Mouse (Mus musculus) neural tube, embryonic 13.5 days (tissue): ENCODE results near the gene Defb22. TPM values are rescaled to one million over a fixed set of nuclear protein-coding genes. Genes with fewer than 3 reads are reported as not detected.

Experiments
- ATAC-seq: fragments of 200-750 bp; cut with Nextera tagmentation; 2 replicates; pipeline ENCODE4 v1.8.0; 2017; ENCODE audit warnings: low read depth, mild to moderate bottlenecking, moderate TSS enrichment, moderate library complexity
- H3K27ac ChIP-seq: fragments of 300-500 bp; sonication (generic); replicated peaks from 2 replicates; pipeline ENCODE4 v1.5.1; 2015; ENCODE audit warnings: moderate library complexity, mild to moderate bottlenecking, inconsistent platforms
- H3K27me3 ChIP-seq: fragments of 300-500 bp; sonication (generic); 2 replicates; pipeline ENCODE4 v1.6.1; 2015; ENCODE audit warnings: mild to moderate bottlenecking, inconsistent platforms
- H3K36me3 ChIP-seq: fragments of 300-500 bp; sonication (generic); 2 replicates; pipeline ENCODE4 v1.6.1; 2015; ENCODE audit warnings: mild to moderate bottlenecking, inconsistent platforms
- H3K4me1 ChIP-seq: fragments of 300-500 bp; sonication (generic); replicated peaks from 2 replicates; pipeline ENCODE4 v1.6.1; 2015; ENCODE audit warnings: inconsistent platforms
- H3K4me2 ChIP-seq: fragments of 300-500 bp; sonication (generic); 2 replicates; pipeline ENCODE4 v1.6.1; 2015; ENCODE audit warnings: inconsistent platforms, mild to moderate bottlenecking, moderate library complexity
- H3K4me3 ChIP-seq: fragments of 300-500 bp; sonication (generic); 2 replicates; pipeline ENCODE4 v1.5.1; 2015; ENCODE audit warnings: mild to moderate bottlenecking, inconsistent platforms
- H3K9ac ChIP-seq: fragments of 300-500 bp; sonication (generic); 2 replicates; pipeline ENCODE4 v1.6.1; 2015; ENCODE audit warnings: moderate library complexity, mild to moderate bottlenecking, inconsistent platforms
- H3K9me3 ChIP-seq: fragments of 300-500 bp; sonication (generic); 2 replicates; pipeline ENCODE4 v1.6.1; 2016; ENCODE audit warnings: inconsistent platforms
- WGBS: fragments of 180-500 bp; shearing (Covaris S2); methylation state at CpG from one replicate; pipeline ENCODE4 v1.1.7; 2015; 5-methylcytosine and 5-hydroxymethylcytosine counted together
- polyA plus RNA-seq: library from polyadenylated mRNA; unstranded; fragments of >200 nt; fragmentation: Nextera tagmentation; extraction: Ambion mirVana; gene quantifications from 2 replicates; pipeline ENCODE4 v1.2.1, GENCODE M21; 2015

Gene Defb22
- polyA plus RNA-seq, 1 experiment from 2014 or later = not detected

DNA sequence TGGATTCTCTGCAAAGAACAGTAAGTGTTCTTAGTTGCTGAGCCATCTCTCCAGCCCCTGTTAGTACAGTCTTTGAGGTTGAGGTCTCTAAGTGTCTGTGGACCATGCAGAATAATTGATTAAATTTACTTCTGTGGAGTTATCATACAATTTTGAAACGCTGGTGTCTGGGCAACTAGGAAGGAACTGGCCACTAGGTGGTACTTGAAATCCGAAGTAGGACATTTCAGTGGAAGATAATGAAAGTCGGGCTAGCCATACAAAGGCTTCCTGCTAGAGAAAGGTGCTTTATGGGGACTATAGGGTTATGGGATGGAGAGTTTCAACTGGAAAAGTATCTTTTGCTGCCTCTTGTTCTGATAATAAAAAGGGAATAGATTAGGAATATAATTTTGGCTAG lies 17.5 kb downstream of the Defb22 start:
- Histone ChIP-seq H3K27me3 (no peaks in the 10 kb centered on the region), H3K4me3 (no peak overlapping the region), H3K27ac (no peak overlapping the region), H3K9me3 (no peaks in the 10 kb centered on the region), H3K9ac (no peak overlapping the region), H3K4me2 (no peak overlapping the region), H3K4me1 (no peaks in the 10 kb centered on the region), H3K36me3 (no peaks in the 10 kb centered on the region)
- no peak for ATAC-seq
- 31% methylated on average over 3 of the region's 3 CpGs for WGBS

DNA sequence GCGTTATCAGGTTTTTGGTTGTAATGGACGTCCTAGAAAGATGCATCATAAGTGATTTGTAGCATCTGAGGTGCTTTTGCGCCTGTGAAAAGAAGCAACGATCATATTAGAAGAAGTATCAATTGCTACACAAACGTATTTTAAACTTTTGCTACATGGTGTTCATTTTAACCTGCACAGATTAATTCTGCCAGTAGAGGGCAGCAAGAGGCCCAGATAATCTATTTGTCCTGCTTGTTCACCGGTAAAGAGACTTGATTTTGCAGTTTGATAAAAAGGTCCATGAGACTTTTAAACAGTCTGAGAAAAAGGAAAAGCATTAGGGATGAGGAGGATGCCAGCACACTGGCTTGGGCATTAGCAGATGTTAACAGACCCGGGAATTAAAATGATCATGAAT lies 19.0 kb downstream of the Defb22 start:
- no peak overlapping the region for H3K4me3 ChIP-seq
- no peaks in the 10 kb centered on the region for H3K36me3 ChIP-seq
- H3K27ac ChIP-seq = no peak overlapping the region
- no peaks in the 10 kb centered on the region for H3K9me3 ChIP-seq
- no peak for ATAC-seq
- WGBS = 37% methylated on average over 7 of the region's 7 CpGs
- no peaks in the 10 kb centered on the region for H3K27me3 ChIP-seq
- no peak overlapping the region for H3K9ac ChIP-seq
- H3K4me1 ChIP-seq = no peaks in the 10 kb centered on the region
- H3K4me2 ChIP-seq = no peak overlapping the region

DNA sequence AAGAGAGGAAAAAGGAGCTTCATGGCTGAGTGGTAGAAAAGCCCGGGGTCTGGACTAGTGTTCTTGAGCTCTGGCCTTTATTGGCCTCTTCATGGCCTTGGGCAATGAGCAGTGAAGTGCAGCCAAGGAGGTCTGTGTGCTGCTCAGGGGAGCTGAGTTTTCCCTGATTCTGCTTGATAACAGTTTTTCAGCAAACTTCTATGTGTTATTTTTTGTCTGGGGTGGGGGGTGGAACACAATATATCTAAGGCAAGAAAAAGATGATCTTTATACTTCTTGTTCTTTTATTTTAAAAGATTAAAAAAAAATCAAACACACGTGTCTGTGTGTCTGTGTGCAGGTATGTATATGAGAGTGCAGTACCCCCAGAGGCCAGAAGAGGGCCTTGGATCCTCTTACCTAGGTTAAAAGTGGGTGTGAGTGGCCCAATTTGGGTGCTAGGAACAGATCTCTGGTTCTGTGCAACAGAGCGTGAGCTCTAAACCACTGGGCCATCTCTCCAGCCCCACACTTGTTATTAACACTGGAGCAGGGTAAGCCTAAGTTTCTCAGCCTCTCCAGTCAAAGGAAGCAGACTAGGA lies 25.3 kb downstream of the Defb22 start, which contains the start of gene Defb23:
TSS of gene Defb23 (minus strand) at position 51 of the 581 bp plus-strand sequence.
- Histone ChIP-seq H3K4me2 (no peak within 1 kb of the TSS), H3K27ac (no peak within 1 kb of the TSS), H3K4me1 (no peaks in the 10 kb centered on the region), H3K9me3 (no peaks in the 10 kb centered on the region), H3K36me3 (no peaks in the 10 kb centered on the region), H3K9ac (no peak within 1 kb of the TSS), H3K4me3 (no peak within 1 kb of the TSS), H3K27me3 (no peaks in the 10 kb centered on the region)
- WGBS = 91% methylated on average over 3 of the region's 3 CpGs
- ATAC-seq = no peak

DNA sequence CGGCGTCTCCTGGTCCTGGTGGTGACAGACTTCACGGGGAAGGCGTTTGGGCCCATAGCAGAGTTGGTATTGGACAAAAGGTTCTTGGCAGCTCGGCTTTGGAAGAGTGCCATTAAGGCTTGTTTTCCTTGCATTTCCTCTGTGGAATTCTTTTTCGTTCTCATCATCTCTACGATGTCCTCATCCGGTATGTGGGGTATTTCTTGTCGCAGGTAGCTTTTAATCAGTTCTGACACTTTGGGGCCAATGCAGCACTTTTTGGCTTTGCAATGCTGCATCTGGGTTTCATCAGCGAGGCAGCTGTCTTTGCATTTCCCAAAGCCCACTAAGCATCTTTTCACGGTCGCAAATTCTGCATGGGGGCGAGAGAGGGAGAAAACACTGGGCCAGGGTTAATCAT lies 30.7 kb downstream of the Defb22 start:
- no peak overlapping the region for H3K4me3 ChIP-seq
- H3K27me3 ChIP-seq = no peaks in the 10 kb centered on the region
- no peaks in the 10 kb centered on the region for H3K36me3 ChIP-seq
- no peaks in the 10 kb centered on the region for H3K4me1 ChIP-seq
- H3K9ac ChIP-seq = no peak overlapping the region
- no peak overlapping the region for H3K27ac ChIP-seq
- ATAC-seq = no peak
- H3K9me3 ChIP-seq = no peaks in the 10 kb centered on the region
- H3K4me2 ChIP-seq = no peak overlapping the region
- WGBS = 57% methylated on average over 13 of the region's 13 CpGs

DNA sequence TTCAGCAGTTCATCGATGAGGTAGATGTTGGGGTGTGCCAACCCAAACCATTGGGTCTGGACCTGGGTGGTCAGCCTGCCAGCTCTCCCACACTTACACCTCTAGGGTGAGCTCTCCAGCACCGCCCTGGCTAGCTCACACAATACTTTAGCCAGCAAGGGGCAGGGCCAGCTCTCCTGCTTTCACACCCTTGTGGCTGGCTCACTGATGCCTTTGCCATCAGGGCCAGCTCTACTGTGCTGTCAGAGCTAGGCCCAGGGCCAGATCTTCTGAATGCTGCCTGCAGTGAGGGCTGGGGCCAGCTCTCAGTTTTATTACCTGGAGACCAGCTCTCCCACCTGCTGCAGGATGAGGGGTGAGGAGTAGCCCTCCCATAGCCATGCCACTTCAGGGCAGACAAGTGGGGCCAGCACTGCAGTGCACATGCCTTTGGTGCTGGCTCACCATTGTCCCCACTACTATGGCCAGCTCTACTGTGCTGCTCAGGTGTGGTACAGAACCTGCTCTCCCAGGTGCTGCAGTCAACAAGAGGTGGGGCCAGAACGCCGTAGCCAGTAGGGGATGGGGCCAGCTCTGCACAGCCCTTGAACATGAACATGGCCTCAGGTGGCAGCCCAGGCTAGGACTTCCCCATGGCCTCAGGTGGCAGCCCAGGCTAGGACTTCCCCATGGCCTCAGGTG lies 37.7 kb downstream of the Defb22 start:
- H3K4me3 ChIP-seq = no peak overlapping the region
- no peak for ATAC-seq
- no peaks in the 10 kb centered on the region for H3K27me3 ChIP-seq
- H3K4me2 ChIP-seq = no peak overlapping the region
- H3K36me3 ChIP-seq = no peaks in the 10 kb centered on the region
- no peak overlapping the region for H3K9ac ChIP-seq
- no peaks in the 10 kb centered on the region for H3K9me3 ChIP-seq
- H3K27ac ChIP-seq = no peak overlapping the region
- H3K4me1 ChIP-seq = no peaks in the 10 kb centered on the region
- 76% methylated on average over 4 of the region's 4 CpGs for WGBS

DNA sequence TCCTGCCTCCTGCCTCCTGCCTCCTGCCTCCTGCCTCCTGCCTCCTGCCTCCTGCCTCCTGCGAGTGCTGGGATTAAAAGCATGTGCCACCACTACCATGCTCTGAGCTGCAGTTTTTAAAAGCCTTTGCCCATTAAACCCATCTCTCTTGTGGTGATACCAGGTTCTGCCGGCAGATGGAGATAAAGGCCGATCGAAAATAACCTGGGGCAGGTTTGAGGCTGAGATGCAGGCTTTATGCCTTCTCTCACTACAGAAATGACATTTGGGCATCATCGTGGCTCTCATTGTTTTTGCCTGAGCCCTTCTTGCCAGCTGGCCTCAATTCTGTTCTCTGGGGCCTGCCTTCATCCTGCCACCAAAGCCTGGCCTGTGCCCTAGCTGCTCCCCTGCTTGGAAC lies 39.7 kb downstream of the Defb22 start:
- no peak overlapping the region for H3K27ac ChIP-seq
- H3K9ac ChIP-seq = peak overlapping the region; percentile 31; the same call in 1 of the 2 replicates
- no peak overlapping the region for H3K4me2 ChIP-seq
- no peaks in the 10 kb centered on the region for H3K4me1 ChIP-seq
- ATAC-seq = no peak
- no peaks in the 10 kb centered on the region for H3K9me3 ChIP-seq
- no peaks in the 10 kb centered on the region for H3K27me3 ChIP-seq
- 6% methylated on average over 5 of the region's 5 CpGs for WGBS
- no peak overlapping the region for H3K4me3 ChIP-seq
- no peaks in the 10 kb centered on the region for H3K36me3 ChIP-seq

DNA sequence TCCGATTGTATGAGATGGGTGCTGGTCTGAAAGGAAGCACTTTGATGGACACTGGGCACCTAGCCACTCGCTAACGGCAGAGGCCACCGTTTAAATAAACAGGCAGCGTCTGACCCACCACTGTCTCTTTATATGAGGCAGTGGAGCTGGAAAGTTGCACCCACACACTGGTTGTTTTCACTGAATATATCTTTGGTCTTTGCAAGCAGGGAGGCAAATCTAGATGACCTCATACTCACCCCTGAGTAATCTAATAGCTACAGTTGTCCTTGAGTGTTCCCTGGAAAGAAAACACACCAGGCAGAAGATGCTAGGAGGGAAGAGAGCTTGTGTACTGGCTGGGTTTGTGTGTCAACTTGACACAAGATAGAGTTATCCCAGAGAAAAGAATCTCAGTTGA lies 42.5 kb downstream of the Defb22 start:
- Histone ChIP-seq H3K36me3 (no peaks in the 10 kb centered on the region), H3K4me2 (no peak overlapping the region), H3K9ac (no peak overlapping the region), H3K27me3 (no peaks in the 10 kb centered on the region), H3K4me3 (no peak overlapping the region), H3K4me1 (0 out of 2 replicates have a peak, but pooled peaks cover 3% of the 10 kb centered on the region), H3K27ac (no peak overlapping the region), H3K9me3 (no peaks in the 10 kb centered on the region)
- 65% methylated on average over 5 of the region's 5 CpGs for WGBS
- ATAC-seq = no peak

DNA sequence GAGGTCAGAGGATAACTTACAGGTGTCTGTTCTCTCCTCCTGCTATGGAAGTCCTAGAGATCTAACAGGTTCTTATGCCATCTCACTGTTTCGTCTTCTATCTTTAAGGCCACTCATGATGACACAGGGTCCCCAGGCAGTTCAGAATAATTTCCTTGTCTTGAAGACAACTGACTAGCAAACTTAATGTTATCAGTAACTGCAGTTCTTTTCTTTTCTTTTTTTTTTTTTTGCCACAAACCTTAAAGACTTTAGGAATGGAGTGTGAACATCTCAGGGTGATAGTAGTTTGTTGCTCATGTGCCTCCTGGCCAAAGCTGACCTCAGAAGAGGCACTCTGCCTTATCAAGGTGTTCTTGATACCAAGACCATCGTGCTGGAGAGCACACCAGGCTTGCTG lies 43.3 kb downstream of the Defb22 start:
- no peak overlapping the region for H3K4me3 ChIP-seq
- no peaks in the 10 kb centered on the region for H3K27me3 ChIP-seq
- H3K27ac ChIP-seq = no peak overlapping the region
- 68% methylated on average over 2 of the region's 2 CpGs for WGBS
- H3K9ac ChIP-seq = no peak overlapping the region
- no peaks in the 10 kb centered on the region for H3K9me3 ChIP-seq
- H3K4me1 ChIP-seq = 0 out of 2 replicates have a peak, but pooled peaks cover 3% of the 10 kb centered on the region
- no peak overlapping the region for H3K4me2 ChIP-seq
- no peaks in the 10 kb centered on the region for H3K36me3 ChIP-seq
- no peak for ATAC-seq

DNA sequence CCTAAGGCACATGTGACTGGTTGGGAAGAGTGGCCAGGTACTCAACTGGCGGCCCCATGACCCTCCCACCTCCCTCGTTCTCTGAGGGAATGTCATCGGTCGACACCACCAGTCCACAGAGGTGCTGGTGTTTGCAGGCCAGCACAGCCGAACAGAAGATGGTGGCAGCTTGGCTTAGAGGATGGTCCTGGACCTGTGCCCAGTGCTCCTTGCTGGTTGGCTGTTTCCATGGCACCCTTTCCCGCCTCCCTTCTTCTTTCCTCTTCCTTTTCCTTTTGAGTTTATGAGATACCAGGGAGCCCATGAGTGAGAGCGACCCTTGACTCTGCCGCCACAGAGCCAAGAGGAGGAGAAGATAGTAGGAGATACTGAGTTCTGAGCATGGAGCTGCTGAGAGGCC lies 46.7 kb downstream of the Defb22 start:
- H3K27me3 ChIP-seq = no peaks in the 10 kb centered on the region
- WGBS = 84% methylated on average over 8 of the region's 8 CpGs
- H3K9ac ChIP-seq = no peak overlapping the region
- ATAC-seq = no peak
- no peaks in the 10 kb centered on the region for H3K36me3 ChIP-seq
- no peak overlapping the region for H3K27ac ChIP-seq
- no peaks in the 10 kb centered on the region for H3K9me3 ChIP-seq
- H3K4me2 ChIP-seq = no peak overlapping the region
- H3K4me3 ChIP-seq = no peak overlapping the region
- H3K4me1 ChIP-seq = 0 out of 2 replicates have a peak, but pooled peaks cover 3% of the 10 kb centered on the region

DNA sequence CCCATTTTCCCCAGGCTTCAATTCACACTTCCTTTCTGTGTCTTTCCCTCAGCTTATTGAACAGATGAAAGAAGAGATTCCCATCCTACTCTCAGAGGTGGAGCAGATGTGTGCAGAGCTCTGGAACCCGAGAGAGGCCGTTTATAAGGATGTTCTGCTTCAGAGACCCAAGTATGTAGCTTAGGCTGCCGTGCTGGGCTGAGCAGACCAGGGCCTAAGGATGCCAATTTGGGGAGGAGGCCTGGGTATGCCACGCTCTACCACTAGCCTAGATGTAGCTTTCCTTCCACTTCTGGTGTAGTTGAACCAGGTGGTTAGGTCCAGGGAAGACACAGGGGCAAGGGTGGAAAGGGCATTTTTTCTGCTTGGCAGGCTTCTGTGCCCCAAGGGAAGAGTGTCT lies 47.6 kb downstream of the Defb22 start:
- 66% methylated on average over 4 of the region's 4 CpGs for WGBS
- Histone ChIP-seq H3K4me3 (no peak overlapping the region), H3K4me1 (0 out of 2 replicates have a peak, but pooled peaks cover 3% of the 10 kb centered on the region), H3K36me3 (no peaks in the 10 kb centered on the region), H3K4me2 (no peak overlapping the region), H3K27me3 (no peaks in the 10 kb centered on the region), H3K9me3 (no peaks in the 10 kb centered on the region), H3K9ac (no peak overlapping the region), H3K27ac (no peak overlapping the region)
- no peak for ATAC-seq

DNA sequence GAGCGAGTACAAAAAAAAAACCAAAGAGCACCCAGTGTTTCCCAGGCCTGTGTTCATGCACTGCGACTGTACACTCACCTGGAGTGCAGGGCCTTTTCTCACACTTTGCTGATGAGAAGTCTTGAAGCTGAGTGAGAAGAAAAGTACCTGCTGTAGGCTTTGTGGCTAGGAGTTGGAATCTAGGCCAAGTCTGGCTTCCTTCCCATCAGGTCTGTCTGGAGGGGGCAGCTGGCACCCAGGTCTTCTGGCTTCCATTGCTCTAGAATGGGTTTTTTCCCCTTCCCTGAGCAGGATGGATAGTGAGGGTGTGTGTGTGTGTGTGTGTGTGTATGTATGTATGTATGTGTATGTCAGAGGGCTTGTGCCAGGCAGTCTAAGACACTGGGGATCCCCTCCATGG lies 50.1 kb downstream of the Defb22 start:
- Histone ChIP-seq H3K9ac (no peak overlapping the region), H3K27me3 (no peaks in the 10 kb centered on the region), H3K4me1 (0 out of 2 replicates have a peak, but pooled peaks cover 9% of the 10 kb centered on the region), H3K36me3 (no peaks in the 10 kb centered on the region), H3K9me3 (no peaks in the 10 kb centered on the region), H3K4me3 (no peak overlapping the region), H3K27ac (no peak overlapping the region), H3K4me2 (no peak overlapping the region)
- WGBS = 87% methylated on average over 2 of the region's 2 CpGs
- ATAC-seq = no peak

DNA sequence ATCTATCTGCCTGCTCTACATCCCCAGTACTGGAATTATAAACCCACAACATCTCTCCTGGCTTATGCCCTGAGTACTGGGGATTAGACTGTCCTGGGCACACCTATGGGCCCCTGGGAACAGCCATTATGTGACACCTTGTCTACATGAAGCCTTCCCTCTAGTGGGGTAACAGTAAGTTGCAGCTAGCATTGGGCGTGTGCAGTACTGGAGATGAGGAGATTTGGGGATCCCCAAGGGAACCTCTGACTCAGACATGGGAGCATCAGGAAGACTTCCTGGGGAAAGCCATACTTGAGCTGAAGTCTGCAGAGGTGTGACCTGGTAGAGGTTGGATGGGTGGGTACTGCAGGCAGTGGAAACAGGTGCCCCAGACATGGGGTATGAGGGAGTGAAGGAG lies 51.0 kb downstream of the Defb22 start:
- Histone ChIP-seq H3K4me1 (0 out of 2 replicates have a peak, but pooled peaks cover 9% of the 10 kb centered on the region), H3K9me3 (no peaks in the 10 kb centered on the region), H3K9ac (no peak overlapping the region), H3K27ac (no peak overlapping the region), H3K27me3 (no peaks in the 10 kb centered on the region), H3K4me3 (no peak overlapping the region), H3K36me3 (no peaks in the 10 kb centered on the region), H3K4me2 (no peak overlapping the region)
- 72% methylated on average over 1 of the region's 1 CpGs for WGBS
- ATAC-seq = no peak
